Mouse (Mus musculus) lung, postnatal 0 days (tissue): ENCODE measurements at regions not wholly inside any gene's neighbourhood (a gene's known extent, or its start where the extent isn't known, plus 50 kb on each side); places are given as distances from the start of the nearest gene placed in this dataset.

ENCODE experiments used
- ATAC-seq: fragments of 200-750 bp; cut with Nextera tagmentation; 2 replicates; pipeline ENCODE4 v1.8.0; 2017; ENCODE audit warnings: moderate library complexity
- DNase-seq: peaks from one replicate; pipeline ENCODE4 v3.0.0-alpha.2; 2016; ENCODE audit warnings: low spot score
- H3K27ac ChIP-seq: fragments of 300-500 bp; sonication (generic); 2 replicates; pipeline ENCODE4 v1.5.1; 2014; ENCODE audit warnings: antibody characterized with exemption, mild to moderate bottlenecking, low read length, mixed read lengths
- H3K27me3 ChIP-seq: fragments of 300-500 bp; sonication (generic); replicated peaks from 2 replicates; pipeline ENCODE4 v1.6.1; 2014; ENCODE audit warnings: low read length, mixed read lengths; ENCODE audit not compliant: insufficient read depth
- H3K36me3 ChIP-seq: fragments of 300-500 bp; sonication (generic); 2 replicates; pipeline ENCODE4 v1.6.1; 2014; ENCODE audit warnings: low read length, mixed read lengths; ENCODE audit not compliant: insufficient read depth
- H3K4me1 ChIP-seq: fragments of 300-500 bp; sonication (generic); 2 replicates; pipeline ENCODE4 v1.6.1; 2014; ENCODE audit warnings: antibody characterized with exemption, low read depth, low read length, mixed read lengths; ENCODE audit not compliant: insufficient read depth
- H3K4me2 ChIP-seq: fragments of 300-500 bp; sonication (generic); replicated peaks from 2 replicates; pipeline ENCODE4 v1.6.1; 2014; ENCODE audit warnings: low read depth, mild to moderate bottlenecking, low read length, moderate library complexity, mixed read lengths
- H3K4me3 ChIP-seq: fragments of 300-500 bp; sonication (generic); 2 replicates; pipeline ENCODE4 v1.5.1; 2014; ENCODE audit warnings: low read depth, low read length
- H3K9ac ChIP-seq: fragments of 300-500 bp; sonication (generic); replicated peaks from 2 replicates; pipeline ENCODE4 v1.6.1; 2014; ENCODE audit warnings: low read depth, mild to moderate bottlenecking
- H3K9me3 ChIP-seq: fragments of 300-500 bp; sonication (generic); 2 replicates; pipeline ENCODE4 v1.6.1; 2016; ENCODE audit warnings: low read length, mixed read lengths
- CTCF ChIP-seq: IDR thresholded peaks from 2 replicates; pipeline ENCODE4 v1.5.1; 2016; ENCODE audit warnings: antibody characterized with exemption, mild to moderate bottlenecking
- EP300 ChIP-seq: IDR thresholded peaks from 2 replicates; pipeline ENCODE4 v1.6.1; 2016; ENCODE audit warnings: antibody characterized with exemption, mild to moderate bottlenecking, control low read depth
- WGBS: fragments of 180-500 bp; shearing (Covaris S2); extraction: QIAGEN DNeasy Blood & Tissue Kit; methylation state at CpG from one replicate; pipeline ENCODE4 v1.1.7; 2014; 5-methylcytosine and 5-hydroxymethylcytosine counted together

DNA sequence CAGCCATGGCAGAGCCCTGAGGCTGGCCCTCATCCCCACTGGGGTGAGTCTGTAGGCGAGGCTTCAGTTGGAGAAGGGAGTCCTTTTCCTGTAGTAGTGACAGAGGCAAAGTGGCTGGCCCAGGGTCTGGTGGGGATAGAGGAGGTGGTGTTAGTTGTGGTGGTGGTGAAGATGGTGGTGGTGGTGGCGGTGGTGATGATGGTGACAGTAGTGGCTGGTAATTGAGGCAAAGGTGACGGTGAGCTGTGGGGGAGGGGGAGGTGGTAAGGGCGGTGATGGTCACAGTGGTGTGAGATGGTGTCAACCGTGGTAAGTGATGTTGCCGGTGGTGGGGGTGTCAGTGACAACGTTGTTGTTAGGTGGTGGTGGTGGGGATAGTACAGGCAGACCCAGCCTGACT, 52.6 kb upstream of the Runx3 start:
- TF ChIP-seq CTCF (no peak), EP300 (no peak)
- 74% methylated on average over 7 of the region's 7 CpGs for WGBS
- Histone ChIP-seq H3K4me1 (0 out of 2 replicates have a peak, but pooled peaks cover 2% of the 10 kb centered on the region), H3K9ac (no peak overlapping the region), H3K9me3 (no peaks in the 10 kb centered on the region), H3K36me3 (no peaks in the 10 kb centered on the region), H3K4me3 (no peak overlapping the region), H3K27ac (no peak overlapping the region), H3K4me2 (no peak overlapping the region), H3K27me3 (no peaks in the 10 kb centered on the region)
- ATAC-seq (no peak), DNase-seq (no peak)

DNA sequence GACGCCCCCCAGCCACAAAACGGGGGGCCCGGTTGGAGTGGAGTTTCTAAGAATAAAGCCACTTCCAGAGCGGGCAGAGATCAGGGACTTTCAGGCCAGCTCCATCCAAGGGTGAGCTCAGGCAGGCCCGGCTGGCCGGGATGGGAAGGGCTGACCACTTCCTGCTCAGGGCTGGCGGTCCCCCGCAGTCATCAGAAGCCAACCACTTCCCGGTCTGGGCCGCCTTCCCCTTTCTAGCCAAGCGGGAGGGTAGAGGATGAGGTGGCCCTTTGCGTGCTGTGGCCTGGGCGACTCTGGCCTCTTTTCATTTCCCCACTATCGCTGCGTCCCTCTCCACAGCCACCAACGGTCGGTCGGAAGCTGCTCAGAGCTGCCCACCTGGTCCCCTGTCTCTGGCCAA, 50.6 kb upstream of the Runx3 start:
- Histone ChIP-seq H3K4me2 (no peak overlapping the region), H3K27me3 (no peaks in the 10 kb centered on the region), H3K9me3 (no peaks in the 10 kb centered on the region), H3K27ac (no peak overlapping the region), H3K36me3 (no peaks in the 10 kb centered on the region), H3K9ac (no peak overlapping the region), H3K4me1 (0 out of 2 replicates have a peak, but pooled peaks cover 2% of the 10 kb centered on the region), H3K4me3 (no peak overlapping the region)
- WGBS = 62% methylated on average over 18 of the region's 18 CpGs
- TF ChIP-seq EP300 (no peak), CTCF (no peak)
- DNase-seq (peak; percentile 23), ATAC-seq (no peak)
